Mouse (Mus musculus) WW6 (cell line): ENCODE measurements around the gene Supt5.
"Not testable (repeated sequence)": the region's sequence is repeated elsewhere in the genome, so short reads cannot be mapped to it uniquely, and the experiment has no call there.

Experiments
- DNase-seq: peaks from one replicate; pipeline ENCODE4 v3.0.0-alpha.2; 2013; ENCODE audit warnings: low read depth, low spot score

Supt5 gene

DNA sequence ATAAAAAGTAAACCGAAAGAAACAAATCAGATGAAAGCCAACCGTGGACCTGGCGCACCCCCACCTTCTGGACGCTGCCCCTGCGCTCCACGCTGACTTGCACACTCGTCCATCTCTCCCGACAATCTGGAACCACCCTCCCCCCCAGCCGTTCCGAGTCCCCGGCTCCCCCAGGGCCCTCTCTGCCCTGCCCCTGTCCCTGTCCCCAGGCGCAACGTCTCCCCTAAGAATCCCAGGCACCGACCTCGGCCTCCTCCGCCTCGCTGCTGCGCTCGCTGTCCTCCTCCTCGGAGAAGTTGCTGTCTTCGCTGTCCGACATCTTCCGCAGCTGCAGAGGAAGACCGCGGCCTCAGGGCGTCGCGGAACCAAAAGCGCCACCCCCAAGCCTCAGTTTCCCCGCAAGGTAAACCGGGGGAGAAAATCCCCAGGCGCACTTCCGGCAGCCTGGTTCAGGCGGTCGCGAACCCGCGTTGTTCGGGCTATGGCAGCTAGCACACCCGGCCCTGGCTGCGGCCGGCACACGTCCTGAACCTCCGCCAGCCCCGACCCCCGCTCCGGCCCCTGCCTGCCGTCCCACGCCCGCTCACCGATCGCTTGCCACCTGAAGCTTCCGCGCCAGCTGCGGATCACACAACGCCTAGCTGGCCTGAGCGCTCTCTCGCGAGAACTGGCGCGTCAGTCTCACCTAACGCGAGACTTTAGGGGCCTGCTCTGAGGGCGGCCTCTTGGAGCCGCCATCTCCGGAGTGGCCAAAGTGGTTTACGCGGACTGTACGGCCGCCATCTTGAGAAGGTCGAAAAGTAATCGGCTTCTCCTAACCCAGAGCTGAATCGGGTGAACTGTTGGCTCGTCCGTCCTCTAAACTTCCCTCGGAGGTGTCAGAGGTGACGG is at the start of gene Supt5:
Gene Supt5 (minus strand): TSS at position 639 of the 891 bp plus-strand sequence.
- DNase-seq: peak; percentile 95

DNA sequence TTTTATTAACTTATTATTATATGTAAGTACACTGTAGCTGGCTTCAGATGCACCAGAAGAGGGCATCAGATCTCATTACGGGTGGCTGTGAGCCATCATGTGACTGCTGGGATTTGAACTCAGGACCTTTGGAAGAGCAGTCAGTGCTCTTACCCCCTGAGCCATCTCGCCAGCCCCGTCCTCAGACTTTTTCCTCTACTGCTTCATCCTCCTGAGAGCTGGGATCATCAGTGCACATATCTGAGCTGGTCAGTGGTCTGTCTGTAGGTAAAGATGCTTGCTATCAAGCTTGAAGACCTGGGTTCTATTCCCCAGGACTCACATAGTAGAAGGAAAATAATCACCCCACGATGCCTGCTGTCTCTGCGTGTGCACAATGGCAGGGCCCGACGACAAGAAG is 48.8 kb upstream of the Supt5 start:
- not testable (repeated sequence) for DNase-seq

DNA sequence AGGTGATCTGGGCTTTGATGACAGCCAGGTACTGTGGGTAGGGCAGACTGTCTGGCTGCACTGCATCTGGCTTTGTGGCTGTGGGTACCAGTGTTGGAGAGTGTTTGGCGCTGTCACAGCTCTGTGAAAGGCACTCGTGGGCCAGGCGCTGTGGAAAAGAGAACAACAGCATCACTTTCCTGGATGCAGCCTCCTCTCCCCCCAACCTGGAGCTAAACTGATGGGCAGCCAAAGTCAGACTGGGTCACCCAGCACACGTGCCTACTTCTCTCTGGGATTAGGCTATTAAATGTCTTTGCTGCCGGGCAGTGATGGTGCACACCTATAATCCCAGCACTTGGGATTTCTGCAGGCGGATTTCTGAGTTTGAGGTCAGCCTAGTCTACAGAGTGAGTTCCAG is 48.3 kb upstream of the Supt5 start:
- DNase-seq: not testable (repeated sequence)

DNA sequence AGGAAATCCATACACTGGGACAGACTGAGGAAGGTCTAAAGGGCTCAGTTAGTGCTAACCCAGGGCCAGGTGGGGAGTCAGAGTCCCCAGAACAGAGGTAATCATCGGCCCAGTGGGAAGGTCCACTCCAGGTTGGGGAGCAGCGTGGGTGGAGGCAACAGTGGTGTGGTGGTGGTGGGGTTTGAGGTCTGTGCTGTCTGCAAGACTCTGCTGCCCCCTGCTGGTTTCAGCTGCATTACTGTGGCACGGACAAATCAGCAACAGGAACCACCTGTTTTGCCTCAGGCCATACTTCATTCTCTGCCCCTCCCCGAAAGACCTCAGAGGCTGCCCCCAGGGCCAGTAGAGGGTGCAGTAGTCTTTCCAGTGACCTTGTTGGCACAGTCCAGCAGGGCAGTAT is 47.9 kb upstream of the Supt5 start:
- DNase-seq: no peak

DNA sequence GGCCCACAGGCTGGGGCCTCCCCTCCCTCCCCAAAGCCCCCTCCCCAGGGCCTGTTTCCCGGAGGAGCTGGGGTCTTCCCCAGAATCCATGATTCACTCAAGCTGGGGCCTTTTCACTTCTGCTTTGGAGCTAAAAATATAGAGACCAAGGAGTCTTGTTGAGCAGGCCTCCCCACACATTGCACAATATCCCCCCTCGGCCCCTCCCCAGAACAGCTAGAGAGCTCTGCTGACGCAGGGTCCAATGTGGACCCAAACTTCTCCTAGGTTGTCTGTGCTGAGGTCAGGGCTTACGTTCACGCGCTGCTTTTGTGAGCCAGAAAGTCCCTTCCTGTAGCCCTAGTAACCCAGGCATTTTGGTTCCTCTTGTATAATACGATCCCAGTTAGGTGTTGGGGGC is 47.5 kb upstream of the Supt5 start:
- no peak for DNase-seq

DNA sequence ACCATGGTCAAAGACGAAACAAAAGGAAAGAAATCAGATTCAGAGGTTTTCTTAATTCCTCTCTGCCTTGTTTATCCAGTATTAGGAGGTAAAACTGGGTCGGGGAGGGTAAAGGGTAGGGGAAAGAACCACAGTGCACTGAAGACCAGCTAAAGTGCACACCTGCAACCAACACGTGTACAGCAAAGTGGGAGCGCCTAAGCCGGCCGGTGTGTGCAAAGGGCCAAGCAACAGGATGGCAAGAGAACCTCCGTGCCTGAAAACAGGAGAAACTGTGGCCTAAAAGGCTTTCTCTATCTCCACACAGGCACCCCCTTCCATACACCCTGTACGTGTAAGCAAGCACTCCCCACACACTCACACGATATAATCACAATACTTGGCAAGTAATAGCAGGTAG is 46.6 kb upstream of the Supt5 start:
- DNase-seq: no peak

DNA sequence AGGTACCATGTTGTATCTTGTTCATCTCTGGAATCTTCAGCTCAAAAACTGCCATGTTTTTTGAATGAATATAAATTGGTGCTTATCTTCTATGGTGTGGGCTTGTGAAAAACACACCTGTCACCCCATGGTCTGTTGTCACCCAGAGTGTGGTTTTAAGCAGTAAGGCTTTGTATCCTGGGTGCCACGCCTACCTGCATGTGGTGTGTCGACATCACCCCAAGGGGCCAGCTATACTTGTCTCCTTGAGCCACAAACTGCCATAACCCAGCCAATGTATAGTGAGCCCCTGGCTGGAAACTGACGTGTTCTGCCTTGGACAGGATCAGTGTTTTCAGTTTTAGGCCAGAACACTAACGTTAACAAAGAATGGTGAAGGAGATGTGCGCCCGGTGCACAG is 45.6 kb upstream of the Supt5 start:
- no peak for DNase-seq

DNA sequence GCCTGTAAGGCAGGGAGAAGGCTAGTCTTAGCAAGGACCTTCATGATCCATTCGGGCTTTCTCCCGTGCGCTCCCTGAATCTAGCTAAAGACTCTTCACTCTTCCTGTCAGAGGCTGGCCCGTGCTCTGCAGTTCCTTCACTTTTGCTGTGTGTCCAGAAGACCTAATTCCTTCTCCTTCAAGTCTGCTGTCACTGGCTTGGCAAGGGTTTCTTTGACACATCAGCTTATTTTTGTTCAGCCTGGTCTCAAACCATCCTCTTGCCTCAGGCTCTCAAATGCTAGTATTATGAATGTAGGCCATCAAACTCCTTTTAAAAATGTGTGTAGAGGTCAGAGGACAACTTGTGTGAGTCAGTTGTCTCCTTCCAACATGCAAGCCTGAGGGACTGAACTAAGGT is 45.1 kb upstream of the Supt5 start:
- no peak for DNase-seq

DNA sequence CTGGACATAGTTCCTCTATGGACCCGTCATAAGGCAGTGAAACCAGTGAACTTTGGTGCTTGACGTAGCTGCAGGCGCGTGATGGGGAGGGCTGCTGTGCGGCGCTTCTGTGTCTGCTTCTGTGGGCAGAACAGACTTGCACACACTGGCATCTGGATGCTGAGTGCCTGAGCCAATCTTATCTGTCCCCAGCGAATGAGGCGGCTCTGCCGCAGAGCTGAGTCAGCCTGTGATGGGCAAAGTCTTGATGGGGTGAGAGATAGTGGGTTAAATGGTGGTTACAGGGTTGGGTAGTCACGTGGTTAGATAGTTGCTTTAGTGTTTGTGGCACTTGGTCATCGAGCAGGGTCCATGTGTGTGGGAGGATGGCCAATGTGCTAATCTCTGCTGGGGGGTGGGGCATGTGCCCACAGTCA is 44.4 kb upstream of the Supt5 start:
- no peak for DNase-seq

DNA sequence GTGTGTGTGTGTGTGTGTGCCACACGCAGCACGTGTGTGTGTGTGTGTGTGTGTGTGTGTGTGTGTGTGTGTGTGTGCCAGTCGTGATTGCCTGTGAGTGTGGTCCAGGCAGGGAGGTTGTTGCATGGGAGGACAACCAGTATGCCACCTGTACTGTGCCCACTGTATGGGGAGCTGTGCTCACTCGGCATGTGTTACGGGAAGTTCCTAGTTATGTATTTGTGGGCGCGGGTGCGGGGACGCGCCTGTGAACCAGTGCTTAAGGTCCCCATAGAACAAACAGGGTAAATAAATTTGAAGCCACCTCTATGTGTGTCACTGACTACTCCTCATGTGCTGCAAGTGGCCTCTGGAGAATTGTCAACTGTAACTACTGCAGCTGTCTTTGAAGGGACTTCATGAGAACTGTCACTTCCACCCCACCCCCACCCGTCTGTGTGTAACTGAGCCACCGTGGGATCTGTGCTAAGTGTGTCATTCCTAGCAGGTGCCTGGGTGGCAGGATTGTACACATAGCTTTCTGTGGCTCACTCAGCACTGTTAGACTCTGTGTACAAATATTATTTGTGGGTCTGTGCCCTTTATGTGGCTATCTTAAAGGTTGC is 43.9 kb upstream of the Supt5 start:
- no peak for DNase-seq

DNA sequence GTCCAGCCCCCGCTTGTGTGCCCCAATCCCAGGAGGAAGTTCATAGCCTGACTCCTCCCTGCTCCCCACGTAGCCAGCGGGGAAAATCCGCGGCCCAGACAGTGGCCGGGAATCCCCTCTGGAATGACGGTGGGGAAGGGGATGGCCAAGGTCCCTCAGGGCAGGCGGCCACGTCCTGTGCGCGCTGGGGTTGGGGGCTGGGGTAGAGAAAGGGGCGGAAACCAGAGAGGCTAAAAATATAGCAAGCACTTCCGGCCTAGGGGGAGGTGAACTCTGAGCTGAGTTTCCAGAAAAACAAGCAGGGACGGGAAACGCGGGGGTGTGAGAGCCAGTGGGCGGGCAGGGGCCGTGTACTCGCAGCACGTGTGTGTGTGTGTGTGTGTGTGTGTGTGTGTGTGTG is 43.4 kb upstream of the Supt5 start:
- DNase-seq: no peak

DNA sequence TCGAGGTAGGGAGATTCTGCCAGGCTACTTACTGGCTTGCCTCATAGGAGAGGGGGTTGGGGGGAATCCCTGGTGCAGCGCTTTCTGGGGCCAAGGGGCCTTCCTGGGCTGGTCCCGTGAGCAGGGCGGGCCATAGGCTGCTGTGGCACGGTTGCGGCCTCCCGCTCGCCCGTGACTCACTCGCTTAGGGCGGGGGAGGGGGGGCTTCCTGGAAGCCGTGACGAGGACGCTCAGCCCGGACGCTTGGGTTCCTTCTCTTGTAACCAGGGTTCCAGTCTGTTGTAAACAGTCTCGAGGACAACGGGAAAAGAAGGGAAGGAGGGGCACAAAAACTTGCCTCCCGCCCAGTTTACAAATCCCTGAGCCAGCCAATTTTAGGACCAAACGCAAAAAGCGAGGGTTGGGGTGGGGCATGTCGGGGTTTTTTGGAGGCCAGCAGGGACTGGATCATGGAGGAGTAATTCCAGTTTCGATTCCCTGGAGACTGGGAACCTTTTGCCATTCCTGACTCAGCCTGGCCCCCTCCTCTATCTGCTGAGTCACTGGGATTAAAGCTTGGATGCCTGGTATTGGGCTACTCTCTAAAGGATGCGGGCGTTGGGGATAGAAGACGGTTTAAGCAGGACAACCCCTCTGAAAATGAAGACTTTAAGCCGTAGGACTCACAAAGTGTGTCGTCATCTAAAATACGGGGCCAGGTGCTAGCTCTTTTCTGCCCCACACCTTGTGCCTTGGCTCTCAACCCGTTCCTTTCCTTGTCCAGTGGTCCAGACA is 42.7 kb upstream of the Supt5 start:
- no peak for DNase-seq

DNA sequence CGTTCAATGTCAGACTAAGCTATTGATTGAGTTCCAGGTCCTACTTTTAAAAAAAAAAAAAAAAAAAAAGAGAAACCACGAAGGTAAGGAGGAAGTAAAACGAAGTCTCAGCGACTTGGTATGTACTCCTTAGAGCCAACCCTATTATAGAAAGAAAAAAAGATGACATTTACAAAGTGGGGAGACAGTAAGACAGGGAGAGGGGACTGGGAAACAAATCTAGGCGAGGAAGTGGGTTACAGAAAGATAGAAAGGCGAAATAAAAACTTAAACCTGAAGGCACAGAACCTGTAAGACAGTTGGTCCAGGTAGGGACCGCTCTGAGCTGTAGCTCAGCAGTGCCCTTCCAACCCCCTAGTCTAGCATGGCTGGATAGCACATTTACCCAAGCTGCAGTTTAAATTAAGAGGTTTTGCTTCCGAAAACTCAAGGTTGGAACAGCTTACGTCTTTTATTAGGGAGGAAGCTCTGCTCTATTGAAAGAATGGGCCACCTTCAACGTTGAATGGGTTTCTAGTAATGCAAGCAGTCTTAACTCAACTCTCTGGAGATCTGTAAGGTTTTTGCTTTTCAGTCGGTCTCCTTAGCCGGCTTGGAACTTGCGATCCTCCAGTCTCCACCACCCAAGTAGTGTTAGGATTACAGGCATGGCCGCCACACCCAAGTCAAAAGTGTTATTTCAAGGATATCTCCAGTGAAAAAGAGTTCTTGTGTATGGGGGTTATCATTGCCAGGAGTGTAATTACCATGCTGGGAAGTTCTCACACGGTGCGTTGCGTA is 41.9 kb upstream of the Supt5 start, which contains the start of gene Zfp36:
Gene Zfp36 (minus strand): TSS at position 17 of the 780 bp plus-strand sequence.
- DNase-seq: no peak

DNA sequence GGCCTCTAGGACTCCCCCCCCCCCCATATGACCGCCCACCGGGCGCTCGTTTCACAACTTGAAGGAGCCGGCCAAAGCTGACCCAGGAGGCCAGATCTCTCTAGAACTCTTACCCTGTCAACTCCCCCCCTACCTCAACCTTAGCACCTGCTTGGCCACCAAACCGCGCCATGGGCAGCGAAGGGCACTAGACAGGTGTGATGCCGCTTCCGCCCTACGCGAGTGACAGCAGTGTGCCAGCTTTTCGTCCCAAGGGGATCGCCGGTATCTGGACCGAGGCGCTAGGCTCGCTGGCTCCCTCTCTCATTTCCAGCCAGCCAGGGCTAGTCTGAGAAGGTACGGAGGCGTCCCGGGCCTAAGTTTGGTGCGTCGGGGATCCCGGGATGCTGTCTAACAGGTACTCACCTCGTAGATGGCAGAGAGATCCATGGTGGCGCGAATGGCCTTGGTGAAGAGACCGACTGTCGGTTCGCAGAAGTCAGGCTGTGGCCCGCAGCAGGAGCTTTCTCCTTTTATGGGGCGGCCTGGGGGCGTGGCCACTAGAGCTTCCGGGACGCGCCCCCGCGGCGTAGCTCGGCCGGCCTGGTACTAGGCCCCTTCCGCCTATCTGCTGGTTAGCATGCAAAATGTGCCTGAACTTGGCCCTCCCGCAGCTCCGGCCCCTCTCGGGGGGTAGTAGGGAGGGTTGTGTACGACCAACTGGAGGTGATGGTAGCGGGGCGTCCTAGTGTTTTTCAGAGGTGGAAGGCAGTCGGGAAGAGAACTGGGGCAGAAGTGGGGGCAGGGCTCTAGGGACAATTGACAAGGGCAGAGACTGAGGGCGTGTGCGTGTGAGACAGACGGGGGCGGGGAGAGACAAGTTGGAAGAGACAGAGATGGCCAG is 40.5 kb upstream of the Supt5 start:
- no peak for DNase-seq

DNA sequence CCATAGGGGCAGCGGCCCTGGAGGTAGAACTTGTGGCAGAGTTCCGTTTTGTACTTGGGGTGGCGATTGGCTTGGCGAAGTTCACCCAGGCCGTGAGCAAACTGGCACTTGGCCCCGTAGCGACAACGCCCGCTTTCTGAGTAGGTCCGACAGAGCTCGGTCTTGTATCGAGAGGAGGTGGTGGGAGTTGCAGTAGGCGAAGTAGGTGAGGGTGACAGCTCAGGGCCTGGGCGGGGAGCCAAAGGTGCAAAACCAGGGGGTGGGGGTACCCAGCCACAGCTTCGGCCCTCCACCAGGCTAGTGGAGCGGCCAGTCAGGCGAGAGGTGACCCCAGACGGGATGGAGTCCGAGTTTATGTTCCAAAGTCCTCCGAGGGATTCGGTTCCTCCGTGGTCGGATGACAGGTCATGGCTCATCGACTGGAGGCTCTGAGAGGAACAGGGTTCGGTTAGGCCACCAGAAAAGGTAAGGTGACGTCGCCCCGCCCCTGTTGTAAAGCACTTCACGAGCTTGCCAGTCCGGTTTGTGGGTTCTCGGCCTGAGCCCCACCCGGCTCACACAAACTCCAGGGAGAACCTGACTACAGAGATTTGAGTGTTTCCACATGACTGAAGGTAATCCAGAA is 39.6 kb upstream of the Supt5 start:
- DNase-seq: no peak

DNA sequence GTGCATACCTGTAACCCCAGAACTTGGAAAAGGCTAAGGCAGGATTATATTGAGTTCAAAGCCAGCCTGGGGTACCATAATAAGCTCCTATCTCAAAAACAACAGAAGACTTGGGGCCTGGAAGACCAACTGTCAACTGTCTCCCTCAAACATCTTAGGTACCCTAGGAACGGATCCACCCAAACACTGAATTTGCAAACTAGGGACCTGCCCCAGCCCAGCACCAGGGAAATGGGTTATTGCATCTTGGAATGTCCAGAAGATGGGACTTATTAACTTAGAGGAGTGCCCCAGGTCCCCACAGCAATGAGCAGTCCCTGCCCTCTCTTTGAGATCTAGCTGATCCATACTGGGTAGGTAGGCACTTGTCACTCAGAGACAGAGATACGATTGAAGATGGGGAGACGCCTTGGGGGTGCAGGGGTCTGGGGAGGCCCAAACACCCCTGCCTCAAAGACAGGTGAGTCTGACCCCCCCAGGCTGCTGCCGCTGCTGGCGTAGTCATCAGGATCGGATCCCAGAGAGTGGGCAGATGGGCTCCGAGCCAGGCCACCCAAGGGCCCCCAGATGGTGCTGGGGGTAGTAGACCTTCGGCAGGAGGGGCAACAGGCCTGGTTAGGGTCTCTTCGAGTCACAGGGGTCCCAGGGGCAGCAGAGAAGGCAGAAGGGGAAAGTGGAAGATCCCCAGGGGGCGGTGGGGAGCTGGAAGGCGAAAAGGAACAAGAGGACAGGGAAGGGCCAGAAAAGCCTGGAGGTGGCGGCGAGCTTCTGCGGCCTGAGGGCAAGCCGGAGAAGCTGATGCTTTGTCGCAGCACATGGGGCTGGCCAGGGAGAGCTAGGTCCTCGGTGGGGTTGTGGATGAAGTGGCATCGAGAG is 38.9 kb upstream of the Supt5 start:
- no peak for DNase-seq

DNA sequence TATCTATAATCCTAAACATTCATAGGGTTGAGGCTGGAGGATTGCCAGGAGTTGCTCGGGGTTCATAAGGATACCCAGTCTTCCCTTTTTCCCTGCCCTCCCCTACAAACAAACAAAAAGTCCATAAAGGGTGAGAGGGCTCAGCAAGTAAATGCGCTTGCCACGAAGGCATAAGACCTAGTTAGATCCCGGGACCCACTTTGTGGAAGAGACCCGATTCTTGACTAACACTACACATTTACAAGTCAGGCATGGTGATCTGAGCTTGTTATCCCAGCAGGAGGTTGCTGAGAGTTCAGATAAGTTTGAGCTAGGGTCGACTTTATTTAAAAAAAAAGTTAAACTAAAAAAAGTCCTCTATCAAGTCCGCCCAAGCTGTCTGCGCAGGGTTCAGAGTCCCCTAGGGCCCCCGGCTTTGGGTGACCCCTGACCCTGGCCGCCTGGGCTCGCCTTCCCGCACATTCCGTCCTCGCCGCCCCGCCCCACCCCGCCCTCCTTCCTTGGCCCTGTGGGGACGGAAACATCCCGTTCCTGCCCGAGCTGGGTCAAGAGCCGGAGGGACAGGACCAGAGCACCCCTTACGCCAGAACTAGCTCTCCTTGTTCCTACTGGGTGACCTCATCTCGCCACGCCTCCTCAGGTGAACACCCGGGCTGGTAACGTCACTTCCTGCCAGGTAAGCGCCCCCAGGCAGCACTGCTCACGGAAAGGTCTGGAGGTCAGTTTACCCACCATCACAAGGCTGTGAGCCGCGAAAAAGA is 37.6 kb upstream of the Supt5 start:
- DNase-seq: no peak

DNA sequence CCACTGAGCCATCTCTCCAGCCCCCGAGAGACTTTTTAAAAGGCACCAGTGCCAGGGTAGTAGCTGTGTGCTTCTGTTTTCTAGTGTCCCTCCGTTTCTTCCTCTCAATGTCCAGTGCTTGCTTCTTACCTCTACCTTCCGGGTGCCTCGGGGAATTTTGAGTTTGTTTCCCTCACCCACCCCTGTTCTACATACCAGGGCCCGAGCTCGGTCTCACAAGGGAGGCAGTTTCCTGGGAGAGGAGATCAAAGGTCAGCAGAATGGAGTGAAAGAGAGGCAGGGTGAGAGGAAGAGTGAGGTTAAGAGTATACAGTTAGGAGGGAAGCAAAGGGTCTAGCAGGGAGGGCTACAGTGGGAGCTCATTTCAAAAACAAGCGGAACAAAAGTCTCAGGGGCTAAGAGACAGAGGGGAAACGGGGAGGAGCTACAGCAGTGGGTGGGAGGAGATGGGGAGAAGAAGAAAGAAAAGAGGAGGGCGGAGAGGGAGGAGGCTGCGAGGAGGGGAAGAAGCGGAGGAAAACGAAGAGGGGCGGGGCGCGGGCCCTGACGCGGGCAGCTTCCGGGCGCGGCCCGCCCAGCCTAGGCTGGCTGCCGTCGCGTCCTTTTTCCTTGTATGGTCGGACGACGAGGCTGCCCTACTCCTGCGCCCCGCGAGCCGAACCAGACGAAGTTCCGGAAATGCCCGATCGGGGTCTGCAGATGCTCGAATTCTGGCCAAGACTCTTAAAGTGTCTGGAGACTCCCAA is 36.8 kb upstream of the Supt5 start:
- DNase-seq: no peak
